Mouse (Mus musculus) mouse trophoblast stem cell (cell line): ENCODE results near the gene Bptf.
"Not testable (repeated sequence)": the region's sequence is repeated elsewhere in the genome, so short reads cannot be mapped to it uniquely, and the experiment has no call there.

Experiments used
- in situ Hi-C, 2 experiments: fragments of 300-500 bp; cut with MseI, MboI; formaldehyde crosslinking; loops; 2 replicates in 1 of 2; 3 replicates in 1 of 2; pipeline ENCODE4 v1.15.1; 2025

The Bptf gene

DNA sequence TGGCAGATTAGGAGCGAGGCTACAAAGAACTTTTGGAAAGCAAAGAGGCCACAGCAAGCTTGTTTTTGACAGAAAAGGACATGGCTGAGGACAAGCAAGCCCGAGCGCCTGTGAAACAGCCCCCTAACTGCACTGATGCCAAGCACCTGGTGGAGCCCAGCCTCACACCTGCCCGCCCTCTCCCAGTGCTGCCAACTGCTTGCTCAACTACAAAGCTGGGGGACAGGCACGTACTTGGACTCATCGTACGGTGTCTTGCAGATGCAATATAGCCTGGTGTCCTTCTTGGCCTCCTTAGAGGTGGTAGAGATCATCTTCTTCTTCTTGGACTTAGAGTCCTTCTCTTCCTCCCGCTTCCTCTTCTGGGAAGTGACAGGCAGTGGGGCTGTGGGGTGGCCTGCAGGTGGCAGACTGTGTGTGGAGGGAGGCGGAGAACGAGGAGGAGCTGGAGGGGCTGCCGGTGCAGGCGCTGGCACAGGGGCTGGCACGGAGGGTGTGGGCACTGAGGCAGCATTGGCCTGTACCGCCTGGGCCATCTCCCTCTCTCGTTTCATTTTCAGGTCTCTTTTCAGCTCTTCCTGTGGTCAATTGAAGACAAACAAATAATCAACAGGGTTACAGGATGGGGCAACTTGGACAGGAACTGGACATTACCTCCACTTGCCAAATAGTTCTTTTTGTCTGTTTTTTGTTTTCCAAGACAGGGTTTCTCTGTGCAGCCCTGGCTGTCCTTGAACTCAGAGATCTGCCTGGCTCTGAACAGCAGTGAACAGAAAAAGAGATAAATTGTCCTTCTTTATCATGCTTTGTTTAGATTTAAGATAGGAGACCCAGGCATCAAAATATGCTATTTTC, 84.9 kb downstream of the Bptf start:
- in situ Hi-C loops: no loop called here

DNA sequence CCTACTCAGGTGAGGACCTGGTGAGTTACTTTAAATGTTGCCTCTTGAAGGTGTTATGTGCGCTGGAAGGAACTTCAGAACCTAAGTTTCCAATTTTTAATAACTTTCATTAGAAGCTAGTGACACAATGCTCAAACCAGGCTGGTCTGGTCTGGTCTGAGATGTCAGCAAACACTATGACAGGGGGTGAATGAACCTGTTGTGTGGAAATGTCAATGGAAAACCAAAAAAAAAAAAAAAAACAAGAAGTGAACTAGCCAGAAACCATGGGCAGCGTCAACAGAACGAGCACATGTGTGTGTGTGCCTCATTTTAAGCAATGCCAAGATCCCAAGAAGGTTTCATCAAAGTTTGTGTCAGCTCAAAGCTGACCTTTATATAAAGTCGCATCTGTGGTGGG, 86.4 kb downstream of the Bptf start:
- in situ Hi-C loops: no loop called here

DNA sequence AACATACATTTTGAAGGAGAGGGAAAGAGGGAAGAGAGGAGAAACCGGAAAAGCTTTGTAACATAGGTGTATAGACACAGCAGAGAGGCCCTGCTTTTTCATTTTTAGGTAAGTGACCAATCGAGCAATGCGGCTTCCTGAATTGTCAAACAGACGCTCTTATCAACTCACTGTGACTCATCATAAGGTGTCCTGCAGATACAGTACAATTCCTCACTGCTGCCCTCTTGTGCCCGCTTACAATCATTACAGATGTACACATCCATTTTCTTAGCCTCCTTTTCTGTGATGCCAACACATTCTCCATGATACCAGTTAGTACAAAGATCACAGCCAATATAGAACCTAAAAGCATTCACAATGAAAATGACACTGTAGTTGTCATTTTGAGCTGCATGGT, 87.6 kb downstream of the Bptf start:
- in situ Hi-C loops: no loop called here

DNA sequence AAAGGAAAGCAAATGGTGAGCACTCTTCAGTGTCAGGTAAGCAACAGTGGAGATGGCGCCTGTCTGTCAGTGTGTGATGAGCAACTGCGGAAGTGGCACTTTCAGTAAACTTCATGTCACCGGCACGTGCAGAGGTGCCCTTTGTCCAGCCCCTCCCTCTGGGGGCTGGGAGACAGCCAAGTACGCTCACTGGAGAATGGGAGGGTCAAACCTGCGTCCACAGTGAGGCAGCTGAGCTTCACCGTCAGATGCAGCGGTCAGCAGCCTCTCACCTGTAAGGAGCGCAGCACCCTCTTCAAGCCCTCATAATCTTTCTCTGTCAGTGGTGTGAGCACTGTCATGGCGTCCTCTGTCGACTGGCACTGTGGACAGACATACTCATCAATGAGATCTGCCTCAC, 88.6 kb downstream of the Bptf start:
- in situ Hi-C loops: no loop called here

DNA sequence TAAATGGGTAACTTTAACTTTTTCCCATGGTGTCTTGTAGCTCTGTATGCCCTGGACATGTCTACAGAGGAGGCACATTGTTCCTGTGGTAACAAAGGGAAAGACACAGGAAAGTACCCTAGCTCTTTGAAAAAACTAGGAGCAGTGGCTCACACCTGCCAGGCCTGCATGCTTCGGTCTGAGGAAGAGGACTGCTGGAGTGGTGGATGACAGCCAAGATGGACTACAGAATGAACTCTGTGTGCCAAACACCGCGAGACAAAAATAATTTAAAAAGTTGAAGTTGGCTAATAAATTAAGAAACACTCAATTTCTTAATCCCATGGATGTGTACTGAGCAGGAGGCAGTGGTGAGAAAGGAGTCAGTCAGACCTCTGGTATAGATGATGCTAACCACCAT, 90.5 kb downstream of the Bptf start:
- in situ Hi-C loops: no loop called here

DNA sequence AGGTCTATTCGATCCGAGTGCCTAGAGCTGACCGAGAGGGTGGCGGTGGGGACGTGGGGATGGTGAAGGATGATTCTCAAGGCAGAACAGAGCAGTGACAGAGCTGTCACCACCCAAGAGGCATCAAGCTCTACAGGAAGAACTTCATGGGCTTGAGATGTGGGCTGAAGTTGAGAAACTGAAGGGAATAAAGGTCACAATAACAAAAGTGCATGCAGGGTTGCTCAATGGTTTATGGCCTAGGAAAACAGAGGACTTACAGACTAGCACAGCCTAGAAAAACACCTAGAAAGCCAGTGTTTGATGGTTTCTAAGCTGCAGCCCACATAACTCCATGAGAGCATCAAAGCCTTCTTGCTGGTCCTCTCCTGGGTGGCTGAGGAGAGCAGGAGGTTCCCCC, 92.5 kb downstream of the Bptf start:
- in situ Hi-C loops: no loop called here

DNA sequence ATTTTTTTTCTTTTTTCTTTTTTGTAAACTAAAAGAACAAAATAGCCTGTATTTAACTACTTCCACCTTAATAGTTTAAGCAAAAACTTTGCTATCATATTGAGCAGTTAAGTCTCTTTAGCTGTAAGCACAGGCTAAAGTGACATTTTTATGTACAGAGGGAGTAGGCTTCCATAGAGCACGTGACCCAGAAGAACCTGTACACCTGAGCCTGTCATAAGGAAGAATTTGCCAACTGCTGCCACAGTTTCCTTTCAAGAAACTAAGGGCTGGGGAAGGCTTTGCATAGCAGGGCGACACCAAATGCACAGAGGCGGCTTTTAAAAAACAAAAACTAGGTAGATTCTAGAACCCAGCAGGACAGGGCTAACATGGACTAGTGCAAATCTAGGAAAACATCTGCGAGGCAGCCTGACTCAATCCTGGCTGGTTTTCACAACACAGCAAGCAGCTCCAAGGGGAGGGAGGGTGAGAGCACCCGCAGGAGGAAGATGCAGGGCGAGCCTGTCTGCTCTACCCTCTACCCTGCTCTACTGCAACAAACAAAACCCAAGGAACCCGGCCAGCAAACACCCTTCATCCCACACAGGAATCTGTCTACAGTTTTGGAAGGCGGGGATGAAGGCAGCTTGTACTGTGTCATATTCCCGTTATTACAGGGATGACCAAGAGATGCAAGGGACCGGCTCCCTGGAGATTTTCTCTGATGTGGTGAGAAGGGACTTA, 97.7 kb downstream of the Bptf start:
- in situ Hi-C loops: no loop called here

DNA sequence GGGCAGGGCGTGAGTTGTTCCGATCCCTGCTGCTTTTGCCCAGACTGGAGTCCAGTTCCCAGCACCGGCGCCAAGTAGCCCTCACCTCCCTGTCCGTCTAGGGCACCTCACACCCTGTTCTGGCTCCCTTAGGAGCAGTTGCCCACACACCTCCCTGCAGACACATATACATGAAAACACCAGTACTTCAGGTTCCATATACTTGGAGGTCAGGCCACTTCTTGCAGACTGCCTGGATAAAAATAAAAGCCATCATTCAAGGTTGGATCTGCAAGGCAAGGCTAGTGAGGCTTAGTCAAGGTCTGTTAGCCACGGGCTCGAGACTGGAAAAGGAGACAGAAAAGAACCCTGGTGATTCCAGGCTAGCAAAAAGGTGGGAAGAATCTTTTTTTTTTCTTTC, 100.3 kb downstream of the Bptf start:
- in situ Hi-C loops: no loop called here

DNA sequence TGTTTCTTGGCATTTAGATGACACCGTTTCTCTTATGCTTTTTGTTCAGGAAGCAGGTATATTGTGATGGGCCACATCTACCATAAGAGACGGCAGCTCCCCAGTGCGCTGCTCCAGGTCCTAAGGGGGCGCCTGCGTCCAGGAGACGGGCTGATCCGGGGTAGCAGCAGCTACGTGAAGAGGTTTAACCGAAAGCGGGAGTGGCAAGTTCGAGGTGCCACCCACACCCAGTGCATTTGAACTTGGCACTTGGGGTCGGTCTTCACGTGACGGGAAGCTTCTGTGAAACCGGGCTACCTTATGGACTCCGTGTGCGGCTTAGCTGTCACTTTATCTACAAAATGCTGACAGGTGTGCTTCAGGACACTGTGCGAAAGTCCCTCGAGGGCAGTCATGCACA, 102.4 kb downstream of the Bptf start:
- in situ Hi-C loops: no loop called here

DNA sequence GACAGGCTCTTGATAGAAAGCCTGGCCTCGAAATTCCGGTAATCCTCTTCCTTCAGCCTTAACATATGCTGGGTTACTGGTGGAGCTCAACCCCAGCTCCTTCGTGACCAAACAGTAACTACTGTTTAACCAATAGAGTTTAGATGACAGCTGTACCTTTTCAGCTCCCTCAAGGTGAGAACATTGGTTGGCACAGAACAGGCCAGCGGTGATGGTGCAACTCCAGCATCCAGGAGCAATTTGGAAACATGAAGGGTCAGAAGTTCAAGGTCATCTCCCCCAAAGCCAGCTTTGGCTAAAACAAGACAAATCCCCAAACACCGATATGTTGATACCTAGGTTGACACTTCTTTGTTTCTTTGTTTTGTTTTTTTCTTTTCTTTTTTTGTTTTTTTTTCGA, 103.2 kb downstream of the Bptf start:
- in situ Hi-C loops: no loop called here

DNA sequence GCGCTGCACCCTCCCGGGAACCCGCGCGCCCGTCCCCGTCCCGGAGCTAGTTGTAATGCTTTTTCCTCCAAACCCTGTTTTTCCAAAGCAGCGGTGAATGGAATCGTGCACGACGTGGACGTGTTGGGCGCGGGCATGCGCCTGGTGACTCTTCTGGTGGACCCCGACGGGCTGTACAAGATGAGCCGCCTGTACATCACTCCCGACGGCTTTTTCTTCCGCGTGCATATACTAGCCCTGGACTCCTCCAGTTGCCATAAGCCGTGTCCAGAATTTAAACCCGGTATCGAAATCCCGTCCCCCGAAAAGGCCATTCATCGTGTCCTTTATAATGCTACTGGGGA, 103.7 kb downstream of the Bptf start:
- in situ Hi-C loops: no loop called here

DNA sequence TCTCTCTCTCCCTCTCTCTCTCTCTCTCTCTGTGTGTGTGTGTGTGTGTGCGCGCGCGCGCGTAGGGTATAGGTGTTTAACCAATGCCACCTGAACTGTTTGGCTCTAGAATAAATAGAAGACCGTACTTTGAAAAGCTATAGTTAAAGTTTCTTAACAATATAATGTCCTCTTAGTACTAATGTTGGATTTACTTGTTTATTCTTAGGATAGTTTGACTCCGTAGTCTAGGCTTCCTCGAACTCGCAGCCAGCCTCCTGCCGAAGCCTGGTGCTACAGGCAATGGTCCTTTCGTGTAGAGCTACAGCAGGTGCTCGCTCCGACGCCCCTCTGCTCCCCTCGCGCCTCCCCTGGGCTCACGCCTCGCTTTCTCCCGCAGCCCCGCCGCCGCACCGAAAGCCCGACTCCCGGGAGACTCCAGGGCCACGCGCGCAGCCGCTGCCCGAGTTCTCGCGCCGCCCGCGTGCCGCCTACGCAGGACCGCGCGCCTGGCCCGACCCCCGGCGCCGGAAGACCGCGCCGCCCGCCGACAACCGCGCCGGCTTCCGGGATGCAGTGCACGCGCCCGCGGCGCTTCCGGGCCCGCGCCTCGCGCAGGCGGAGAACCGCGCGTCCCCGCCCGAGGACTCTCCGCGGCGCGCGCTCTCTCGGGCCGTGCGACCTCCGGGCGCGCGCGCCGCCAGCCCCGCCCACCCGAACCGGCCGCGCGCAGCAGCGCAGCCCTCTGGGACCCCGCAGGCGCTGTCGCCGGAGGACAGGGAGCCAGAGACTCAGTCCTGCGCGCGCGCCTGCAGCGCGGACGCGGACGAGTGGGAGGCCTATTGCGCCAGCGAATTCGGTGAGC, 104.3 kb downstream of the Bptf start:
- in situ Hi-C loops: no loop called here

DNA sequence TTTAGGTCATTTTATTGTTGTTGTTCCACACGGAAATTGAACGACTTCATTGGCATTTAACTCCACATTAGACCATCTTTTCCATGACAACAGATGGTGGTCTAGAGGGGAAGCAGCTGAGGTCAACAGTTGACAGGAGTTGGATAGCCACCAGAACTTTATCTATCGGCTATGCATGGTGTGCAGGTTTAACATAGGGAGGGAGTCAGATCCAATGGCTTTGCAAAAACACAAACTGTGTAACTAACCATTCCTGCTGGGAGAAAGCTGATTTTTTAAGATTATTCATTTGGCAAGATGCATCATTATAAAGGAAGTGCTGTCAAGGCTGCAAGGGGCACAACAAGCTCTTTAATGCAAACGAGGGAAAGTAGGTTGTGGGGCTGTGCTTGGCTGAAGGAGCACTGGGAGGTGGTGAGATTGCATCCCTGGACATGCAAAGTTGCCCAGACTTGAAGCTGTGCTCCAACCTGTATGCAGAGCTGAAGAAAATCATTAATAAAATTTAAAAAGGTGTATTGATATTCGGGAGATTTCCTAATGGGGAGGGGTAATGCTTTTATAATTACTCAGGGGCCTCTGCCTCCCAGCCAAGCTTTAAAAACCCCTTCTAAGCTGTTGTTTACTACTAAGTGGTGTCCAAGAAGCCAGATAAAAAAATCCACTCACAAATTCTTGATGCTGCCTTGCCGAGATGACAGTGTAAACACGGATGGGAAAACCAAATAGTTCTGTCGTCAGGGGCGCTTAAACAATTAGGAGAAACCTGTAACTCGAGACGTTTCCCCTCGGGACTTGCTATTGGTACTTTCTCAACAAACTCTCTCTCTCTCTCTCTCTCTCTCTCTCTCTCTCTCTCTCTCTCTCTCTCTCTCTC, 105.1 kb downstream of the Bptf start:
- in situ Hi-C loops: no loop called here

DNA sequence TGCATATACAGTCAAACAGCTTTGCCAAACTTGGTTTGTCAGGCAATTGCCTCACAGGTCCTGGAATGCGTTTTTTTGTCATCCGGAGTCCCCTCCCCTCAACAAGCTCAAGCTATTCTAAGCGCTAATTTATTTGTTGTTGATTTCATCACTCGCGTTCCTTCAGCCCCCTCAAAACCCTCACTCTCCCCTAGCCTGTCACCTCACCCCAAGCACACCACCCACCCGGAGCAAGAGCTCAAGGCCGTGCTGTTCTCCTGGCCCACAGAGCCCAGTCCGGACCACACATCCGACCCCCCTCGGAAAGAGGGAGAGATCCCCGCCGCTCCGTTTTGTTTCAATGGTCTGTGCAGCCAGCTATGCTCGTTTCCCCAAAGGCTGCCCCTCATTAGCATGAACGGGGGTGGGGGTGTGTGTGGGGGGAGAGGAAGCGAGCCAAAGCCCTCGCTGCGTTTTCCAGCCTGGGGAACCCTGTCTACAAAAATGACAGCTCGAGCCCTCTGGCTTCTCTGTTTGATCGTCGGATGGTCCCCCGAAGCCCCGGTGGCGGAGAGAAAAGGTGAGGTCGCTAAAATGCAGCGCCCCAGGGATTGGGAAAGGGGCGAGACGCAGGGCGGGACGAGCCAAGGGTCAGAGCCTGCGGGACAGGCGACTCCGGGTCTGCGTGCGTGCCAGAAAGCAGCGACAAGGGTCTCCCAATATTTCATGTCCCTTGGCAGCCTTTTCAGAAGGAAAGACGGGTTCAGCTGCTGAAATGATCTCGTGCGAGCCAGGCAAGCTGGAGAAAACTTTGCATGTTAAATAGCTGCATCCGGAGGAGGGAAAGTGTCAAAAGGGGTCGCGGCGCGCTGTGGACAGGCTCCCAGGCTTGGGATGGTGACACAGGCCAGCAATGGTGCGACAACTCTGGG, 106.3 kb downstream of the Bptf start, which contains the start of gene 1810010H24Rik:
Gene 1810010H24Rik, plus strand, starts transcription at position 271 of the 911 bp plus-strand sequence.
- in situ Hi-C loops: no loop called here

DNA sequence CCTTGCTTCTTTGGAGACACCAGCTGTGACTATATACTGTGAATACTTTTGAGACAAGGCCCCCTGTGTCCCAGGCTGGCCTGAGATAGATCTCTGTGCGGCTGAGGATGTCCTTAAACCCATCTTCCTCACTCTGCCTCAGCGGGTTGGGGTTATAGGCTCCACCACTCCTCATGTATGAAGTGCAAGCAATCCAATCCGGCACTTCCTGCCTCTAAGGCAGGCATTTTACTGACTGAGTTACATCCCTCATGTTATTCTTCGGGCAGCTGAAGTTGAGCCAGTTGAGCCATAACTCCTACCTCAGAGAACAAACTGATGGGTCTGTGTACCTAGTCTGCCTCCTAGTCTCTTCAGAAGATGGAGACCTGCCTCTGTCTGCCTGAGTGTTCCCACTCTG, 107.5 kb downstream of the Bptf start:
- in situ Hi-C loops: no loop called here

DNA sequence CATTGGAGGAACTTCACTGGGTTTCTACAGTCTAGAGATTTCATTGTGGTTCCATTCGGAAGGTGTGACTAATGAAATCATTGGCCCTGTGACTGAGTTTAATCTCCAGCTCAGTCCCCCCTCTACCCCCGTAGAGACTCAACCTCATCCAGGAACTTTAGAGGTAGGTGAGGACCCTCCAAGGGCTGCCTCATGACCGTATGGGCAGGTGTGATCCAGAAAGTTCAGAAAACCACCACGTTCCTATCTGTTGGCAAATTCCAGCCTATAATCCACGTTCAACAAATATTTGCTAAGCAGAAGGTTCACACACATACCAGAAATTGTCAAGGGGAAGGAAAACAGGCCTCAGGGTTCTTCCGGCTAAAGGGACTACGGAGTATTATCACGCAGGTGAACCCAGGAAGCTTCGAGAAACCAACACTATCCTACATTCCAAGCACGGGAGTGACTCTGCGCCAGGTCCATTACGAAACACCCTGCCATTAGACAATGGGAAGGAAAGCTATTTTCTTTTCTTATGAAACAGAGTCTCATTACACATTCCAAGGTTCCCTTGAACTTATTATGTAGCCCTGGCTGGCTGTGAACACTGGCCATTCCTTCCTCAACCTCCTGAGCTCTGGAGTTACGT, 109.8 kb downstream of the Bptf start:
- in situ Hi-C loops: no loop called here

DNA sequence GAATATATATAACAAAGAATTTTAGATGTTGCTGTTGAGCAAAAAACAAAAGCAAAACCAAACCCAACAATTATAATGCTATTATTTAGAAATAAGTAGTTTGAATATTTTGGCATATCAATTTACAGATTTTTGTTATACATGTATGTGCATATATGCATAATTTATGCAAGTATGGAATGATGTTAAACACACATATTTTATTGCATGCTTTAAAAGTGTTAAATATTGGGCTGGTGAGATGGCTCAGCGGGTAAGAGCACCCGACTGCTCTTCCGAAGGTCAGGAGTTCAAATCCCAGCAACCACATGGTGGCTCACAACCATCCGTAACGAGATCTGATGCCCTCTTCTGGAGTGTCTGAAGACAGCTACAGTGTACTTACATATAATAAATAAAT, 112.2 kb downstream of the Bptf start:
- in situ Hi-C loops: not testable (repeated sequence)

DNA sequence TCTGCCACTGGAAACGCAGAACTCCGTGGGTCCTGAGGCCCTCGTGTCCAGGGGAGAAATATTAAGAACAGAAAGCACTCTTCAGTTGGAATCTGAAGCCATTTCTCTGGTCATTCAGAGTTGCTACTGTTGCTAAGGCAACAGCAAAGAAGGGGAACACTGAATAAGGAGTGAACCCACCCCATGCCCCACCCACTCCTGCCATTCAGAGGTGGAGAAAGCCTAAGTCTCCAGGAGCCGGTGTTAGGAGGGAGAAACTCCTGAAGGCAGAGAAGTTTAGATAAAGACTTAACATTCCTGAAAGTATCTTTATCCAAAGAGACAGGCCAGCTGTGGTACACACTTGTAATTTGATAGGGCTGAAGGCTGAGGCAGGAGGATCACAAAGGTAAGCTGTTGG, 112.6 kb downstream of the Bptf start:
- in situ Hi-C loops: no loop called here

DNA sequence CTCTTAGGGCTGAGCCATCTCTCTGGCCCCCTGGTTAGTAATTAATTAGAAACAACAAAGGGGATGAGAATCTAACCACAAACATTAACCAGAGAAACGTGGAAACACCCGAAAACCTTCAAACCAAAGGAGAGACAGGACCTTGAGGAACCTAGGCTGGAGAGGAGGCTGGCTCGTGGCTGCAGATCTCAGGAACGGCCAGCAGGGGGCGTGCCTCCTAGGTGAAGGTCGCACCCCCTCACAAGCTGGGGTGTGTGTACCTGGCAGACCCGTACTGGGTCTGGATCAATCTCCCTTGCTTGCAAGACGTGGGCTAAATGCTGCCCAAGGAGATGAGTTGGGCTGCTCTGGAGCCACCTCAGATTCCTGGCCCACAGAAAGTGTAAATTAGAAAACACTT, 113.3 kb downstream of the Bptf start:
- in situ Hi-C loops: no loop called here

DNA sequence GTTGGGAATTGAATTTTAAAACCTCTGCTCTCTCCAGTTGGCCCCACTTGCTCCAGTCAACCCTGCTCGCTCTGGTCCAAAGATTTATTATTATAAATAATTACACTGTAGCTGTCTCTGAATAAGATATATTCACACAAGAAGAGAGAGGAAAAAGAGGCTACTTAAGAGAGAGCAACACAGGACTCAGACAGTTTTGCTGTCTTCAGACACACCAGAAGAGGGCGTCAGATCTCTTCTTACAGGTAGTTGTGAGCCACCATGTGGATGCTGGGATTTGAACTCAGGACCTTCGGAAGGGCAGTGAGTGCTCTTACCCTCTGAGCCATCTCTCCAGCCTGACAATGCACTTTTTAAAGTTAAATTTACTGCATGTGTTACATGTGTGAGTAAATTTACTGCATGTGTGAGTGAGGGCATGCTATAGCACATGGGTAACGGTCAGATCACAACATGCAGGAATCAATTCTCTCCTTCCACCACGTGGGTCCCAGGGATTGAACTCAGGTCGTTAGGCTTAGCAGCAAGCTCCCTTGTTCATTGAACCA, 114.5 kb downstream of the Bptf start:
- in situ Hi-C loops: no loop called here
